Comparison of ENCODE assay signal across 20 mouse cellular contexts in genomic region chr2:128590909-128591308, GRCm38 (mm10). TPM values are rescaled to one million over a fixed set of nuclear protein-coding genes. Genes with fewer than 3 reads are reported as not detected.
DNase-seq lines count a peak whose midpoint lies in the region; TF ChIP-seq lines count a peak whose summit lies in the region.
"Had no signal": no experiment of that assay in that cellular context is flagged by ENCODE, and none has a peak within 500 bp of the region (broad histone marks: within the 10 kb centered on the region; RNA-seq: fewer than 3 reads in every experiment).

Gene Spdye4c (plus strand): TSS chr2:128591209.

- DNase-seq in testis, postnatal 10 days (ENCODE audit: low spot score) = no peak
- DNase-seq: adrenal gland, adult 2 months; adrenal gland, adult 8-10 months; adrenal gland, postnatal 10 days; adrenal gland, postnatal 14 days; adrenal gland, postnatal 25 days; adrenal gland, postnatal 36 days; B cell, adult 2 months; cerebellum, adult 11 months; cerebellum, adult 11-12 months; cerebellum, adult 18-20 months; cerebellum, adult 2 months had no signal

- no peaks in the 10 kb centered on the region for H3K27me3 ChIP-seq in testis, adult 2 months (ENCODE audit: control insufficient read depth, insufficient read depth, low read length)
- H3K27me3 ChIP-seq: CH12.LX had no signal

- no peaks in the 10 kb centered on the region for H3K36me3 ChIP-seq in testis, adult 2 months (ENCODE audit: control insufficient read depth, insufficient read depth, low read length)
- H3K36me3 ChIP-seq: G1E had no signal

- TF ChIP-seq POLR2A in testis, adult 2 months (IDR thresholded peaks at IDR 0.05; ENCODE audit: control insufficient read depth, low read depth, low read length) = peak; percentile 40; the same call in 1 of the 2 replicates

- no peak for TF ChIP-seq CTCF in testis, adult 2 months (IDR thresholded peaks at IDR 0.05; ENCODE audit: control insufficient read depth, insufficient read depth, insufficient replicate concordance, low read depth, low read length)

- H3K4me3 ChIP-seq in testis, adult 2 months (ENCODE audit: control insufficient read depth, low read depth, low read length) = peak within 1 kb of the TSS; percentile 80

- no peak within 1 kb of the TSS for H3K27ac ChIP-seq in testis, adult 2 months (ENCODE audit: control insufficient read depth, insufficient read depth, low read depth, low read length)

- no peaks in the 10 kb centered on the region; the same call in 1 of the 2 replicates for H3K4me1 ChIP-seq in testis, adult 2 months (ENCODE audit: control insufficient read depth, insufficient read depth, low read length)

RNA-seq across cellular contexts. Expression of gene Spdye4c, which starts in this region (rescaled TPM):
- polyA plus RNA-seq in testis, adult 2 months (2012; rRNA removed) = 21.8 and 23.5 TPM in 2 replicates
- polyA plus RNA-seq: activated CD4-positive, CD25-positive, alpha-beta regulatory T cell, adult 4 months; adrenal gland, adult 2 months; brain, embryonic 14.5 days; C2C12; CD4-positive, CD25-positive, alpha-beta regulatory T cell, adult 4 months; cerebellum, adult 2 months; G1E; Patski had no signal
